Mouse (Mus musculus) spleen, embryonic (tissue): ENCODE results near the gene Kif3c.
"Not testable (repeated sequence)": the region's sequence is repeated elsewhere in the genome, so short reads cannot be mapped to it uniquely, and the experiment has no call there.

Source experiments
- CTCF ChIA-PET: fragments of 350-600 bp; sonication (Branson Sonifier 250); formaldehyde crosslinking; loops from one replicate; lab custom pipeline; 2022; lab: Charles Lee

Gene Kif3c

DNA sequence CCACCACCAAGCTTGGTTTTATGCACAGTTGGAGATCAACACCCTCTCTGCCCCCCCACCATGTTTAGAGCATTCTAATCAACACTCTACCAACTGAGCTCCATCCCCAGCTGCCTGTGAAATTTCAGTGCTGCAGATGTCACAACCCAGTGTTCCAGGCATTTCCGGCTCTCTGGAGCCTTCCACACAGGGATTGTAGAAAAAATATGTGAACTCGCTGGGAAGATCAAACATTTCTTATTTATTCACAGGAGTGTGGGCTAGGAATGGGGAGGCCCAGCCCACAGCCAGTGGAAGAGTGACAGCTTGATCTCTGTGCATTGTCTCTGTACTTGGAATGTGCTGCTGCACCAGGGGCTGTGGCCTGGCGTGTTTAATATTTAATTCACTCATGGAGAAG lies 3.8 kb downstream of the Kif3c start:
- CTCF ChIA-PET = no interaction called here

DNA sequence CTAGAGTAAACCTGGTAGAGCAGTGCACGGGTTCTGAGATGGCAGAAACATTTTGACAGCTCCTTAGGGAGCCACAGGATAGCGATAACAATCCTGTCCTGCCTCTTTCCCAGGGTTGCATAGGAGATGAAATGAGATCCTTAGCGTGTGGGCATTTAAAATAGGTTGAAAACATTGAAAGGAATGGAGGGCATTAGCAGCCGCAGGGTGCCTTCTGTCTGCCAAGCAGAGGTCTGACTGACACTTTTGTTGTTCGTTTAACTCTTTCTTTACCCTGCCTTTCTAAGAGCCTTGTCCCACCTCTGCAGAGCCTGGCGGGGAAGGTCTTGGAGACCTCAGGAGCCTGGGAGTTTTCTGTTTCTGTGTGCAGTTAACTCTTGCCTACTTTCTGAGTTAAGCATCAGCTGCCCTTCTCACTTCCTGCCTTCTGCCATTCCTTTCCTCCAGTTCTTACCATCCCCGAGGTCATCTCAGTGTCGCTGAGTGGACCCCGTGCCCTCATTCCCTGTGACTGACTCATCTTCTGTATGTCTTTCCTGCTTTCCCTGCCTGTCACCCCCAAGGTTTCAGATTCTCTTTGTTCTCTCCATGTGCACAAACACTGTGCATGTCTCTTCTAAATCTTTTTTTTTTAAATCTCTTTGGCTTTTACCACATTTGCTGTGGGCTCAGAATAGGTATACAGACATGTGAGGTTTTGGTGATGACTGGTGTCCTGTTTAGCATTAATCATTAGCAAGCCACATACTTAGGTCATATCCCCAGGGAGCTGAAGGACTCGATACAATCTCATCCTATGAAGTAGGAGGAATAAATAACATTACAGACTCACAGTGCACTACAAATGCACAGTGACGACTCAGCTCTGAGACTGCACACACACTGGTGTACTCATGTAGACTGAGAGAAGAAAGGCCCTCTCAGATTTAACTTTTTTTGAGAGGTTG lies 6.3 kb downstream of the Kif3c start:
- CTCF ChIA-PET = no interaction called here

DNA sequence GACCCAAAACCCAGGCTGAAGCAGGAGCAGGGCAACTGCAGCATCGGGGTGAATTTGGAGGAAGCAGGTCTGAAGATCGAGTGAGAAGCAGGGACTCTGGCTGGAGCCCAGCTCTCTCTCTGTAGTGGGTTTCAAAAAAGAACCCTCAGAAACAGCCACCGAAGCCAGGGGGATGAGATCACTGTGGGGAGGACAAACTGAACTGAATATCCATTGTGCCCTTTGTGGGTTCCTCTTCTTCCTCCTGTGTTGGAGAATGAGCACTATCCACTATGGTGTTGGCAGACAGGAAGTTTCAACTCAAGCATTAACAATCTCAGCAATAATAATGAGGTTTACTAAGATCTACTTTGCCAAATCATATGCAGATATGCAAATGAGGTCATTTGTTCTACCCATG lies 7.1 kb downstream of the Kif3c start:
- CTCF ChIA-PET = no interaction called here

- CTCF ChIA-PET = interaction anchor here (0.6 kb wide), 1 partner anchor 1470 kb away, joined by 3 read pairs; no protein-coding TSS in a partner anchor
Measured at GRCm38 (mm10) chr12:3373566-3373965, 8.6 kb downstream of the Kif3c start.

DNA sequence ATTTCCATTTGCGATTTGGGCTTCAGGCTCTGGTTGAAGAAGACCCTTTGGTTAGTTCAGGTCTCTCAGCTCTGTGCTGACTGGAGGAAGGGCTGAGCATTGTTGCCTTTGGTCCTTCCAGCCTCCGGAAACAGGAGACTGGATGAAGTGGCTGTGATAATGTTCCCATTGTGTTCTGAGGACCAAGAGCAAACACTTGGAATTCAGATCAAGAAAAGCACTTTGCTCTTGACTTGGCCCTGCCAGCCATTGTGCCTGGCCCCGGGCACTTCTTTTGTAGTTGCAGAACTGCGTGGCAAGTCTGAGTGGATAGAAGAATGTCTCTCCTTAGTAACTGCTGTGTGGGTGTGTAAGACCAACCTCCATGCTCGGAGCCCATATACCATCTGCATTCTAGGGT lies 9.6 kb downstream of the Kif3c start:
- CTCF ChIA-PET = no interaction called here

DNA sequence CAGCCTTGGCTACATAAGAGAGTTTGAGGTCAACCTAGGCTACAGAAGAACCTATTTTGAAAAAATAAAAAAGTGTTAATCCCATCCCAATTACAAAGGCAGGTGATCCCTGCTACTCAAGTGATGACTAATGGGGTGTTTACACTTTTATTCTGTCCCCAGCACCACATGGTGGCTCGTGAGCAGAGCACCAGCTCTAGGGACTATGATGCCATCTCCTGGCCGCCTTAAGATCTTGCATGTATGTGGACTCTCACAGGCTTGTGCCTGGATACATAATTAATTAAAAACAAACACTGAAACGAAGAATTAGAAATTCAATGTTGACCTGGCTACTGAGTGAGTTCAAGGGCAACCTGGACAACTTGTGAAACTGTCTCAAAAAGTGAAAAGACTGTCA lies 12.3 kb downstream of the Kif3c start:
- CTCF ChIA-PET = no interaction called here

DNA sequence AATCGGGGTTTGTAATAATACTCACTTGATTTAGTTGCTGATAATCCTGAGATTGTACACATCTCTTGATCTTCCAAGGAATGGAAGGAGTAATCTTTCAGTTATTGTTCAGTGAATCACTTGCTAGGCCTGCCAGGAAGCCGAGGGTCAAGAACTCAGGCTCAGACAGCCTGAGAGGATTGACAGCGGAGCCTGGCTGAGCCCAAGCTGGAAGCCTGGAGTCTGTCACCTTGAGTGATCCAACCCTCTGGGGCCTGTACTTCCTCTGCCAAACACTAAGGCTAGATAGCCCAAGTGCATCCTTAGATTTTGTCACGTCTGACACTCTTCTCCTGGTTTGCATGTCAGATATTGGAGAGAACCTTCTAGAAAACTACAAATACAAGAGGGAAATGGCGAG lies 12.8 kb downstream of the Kif3c start:
- CTCF ChIA-PET = no interaction called here

DNA sequence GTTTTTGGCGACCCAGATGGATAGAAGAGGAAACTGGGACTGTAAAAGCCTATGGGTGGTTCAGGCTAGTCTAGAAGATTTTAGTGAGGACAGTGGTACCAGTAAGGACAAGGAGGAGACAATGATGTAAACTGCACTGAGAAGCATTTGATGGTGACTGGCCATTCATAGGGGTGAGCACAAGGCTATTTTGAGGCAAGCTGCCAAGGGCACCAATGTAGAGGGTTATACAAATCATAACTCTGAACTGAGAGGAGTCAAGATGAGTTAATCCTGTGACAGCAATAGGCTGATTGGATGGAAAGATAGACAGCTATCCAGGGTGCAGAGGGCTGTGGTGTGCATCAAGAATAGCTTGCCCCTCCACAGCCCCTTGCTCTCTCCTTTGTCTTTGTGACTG lies 19.9 kb downstream of the Kif3c start:
- CTCF ChIA-PET = no interaction called here

- CTCF ChIA-PET = no interaction called here
Measured at GRCm38 (mm10) chr12:3385271-3385670, 20.3 kb downstream of the Kif3c start.

DNA sequence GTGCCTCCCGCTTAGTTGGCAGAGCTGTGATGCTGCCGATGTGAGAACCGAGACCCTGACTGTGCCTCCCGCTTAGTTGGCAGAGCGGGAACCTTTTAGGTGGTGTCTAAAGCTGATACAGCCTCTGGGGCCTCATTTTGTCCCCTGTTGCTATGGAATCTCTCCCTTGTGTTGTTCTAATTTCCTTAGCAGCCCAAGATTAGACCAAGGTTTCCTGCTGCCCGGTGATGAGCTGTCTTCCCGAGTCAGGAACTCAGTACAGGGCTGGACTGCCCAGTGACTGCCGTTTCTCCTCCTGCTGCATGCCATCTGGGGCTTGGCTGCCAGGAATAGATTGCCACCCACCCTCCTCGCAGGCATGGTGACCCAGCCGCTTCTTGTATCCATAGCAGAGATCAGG lies 21.0 kb downstream of the Kif3c start:
- CTCF ChIA-PET = no interaction called here

- CTCF ChIA-PET = no interaction called here
Measured at GRCm38 (mm10) chr12:3387891-3388290, 23.0 kb downstream of the Kif3c start.

DNA sequence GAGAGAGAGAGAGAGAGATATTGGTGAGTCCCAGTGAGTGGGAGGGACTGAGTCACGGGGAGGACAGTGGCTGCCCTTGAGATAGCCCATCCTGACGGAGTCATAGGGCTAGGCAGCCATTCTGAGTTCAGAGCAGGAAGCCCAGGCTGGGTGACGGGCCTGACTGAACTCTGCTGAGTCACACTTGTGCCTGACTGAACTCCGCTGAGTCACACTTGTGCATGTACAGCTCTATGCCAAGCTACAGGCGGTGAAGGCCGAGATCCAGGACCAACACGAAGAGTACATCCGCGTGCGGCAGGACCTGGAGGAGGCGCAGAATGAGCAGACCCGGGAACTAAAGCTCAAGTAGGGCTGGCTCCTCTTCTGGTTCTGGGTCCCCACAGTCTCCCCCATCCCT lies 24.5 kb downstream of the Kif3c start:
- CTCF ChIA-PET = no interaction called here

DNA sequence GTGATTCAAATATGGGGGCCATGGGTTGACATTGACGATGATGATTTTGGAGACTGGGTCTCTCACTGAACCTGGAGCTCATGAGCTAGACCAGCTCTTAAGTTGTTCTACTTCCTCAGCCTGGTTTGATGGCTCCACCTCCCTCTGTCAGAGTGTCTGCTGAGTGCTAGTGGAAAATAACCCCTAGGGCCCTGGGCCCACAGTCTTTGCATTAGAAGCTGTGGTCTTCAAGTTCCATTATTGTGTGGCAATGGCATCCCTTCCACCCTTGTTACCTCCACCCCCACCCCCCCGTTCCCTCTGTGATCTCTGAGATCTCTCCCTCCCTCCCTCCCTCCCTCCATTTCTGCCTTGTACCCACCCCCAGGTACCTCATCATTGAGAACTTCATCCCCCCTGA lies 25.1 kb downstream of the Kif3c start:
- CTCF ChIA-PET = no interaction called here

DNA sequence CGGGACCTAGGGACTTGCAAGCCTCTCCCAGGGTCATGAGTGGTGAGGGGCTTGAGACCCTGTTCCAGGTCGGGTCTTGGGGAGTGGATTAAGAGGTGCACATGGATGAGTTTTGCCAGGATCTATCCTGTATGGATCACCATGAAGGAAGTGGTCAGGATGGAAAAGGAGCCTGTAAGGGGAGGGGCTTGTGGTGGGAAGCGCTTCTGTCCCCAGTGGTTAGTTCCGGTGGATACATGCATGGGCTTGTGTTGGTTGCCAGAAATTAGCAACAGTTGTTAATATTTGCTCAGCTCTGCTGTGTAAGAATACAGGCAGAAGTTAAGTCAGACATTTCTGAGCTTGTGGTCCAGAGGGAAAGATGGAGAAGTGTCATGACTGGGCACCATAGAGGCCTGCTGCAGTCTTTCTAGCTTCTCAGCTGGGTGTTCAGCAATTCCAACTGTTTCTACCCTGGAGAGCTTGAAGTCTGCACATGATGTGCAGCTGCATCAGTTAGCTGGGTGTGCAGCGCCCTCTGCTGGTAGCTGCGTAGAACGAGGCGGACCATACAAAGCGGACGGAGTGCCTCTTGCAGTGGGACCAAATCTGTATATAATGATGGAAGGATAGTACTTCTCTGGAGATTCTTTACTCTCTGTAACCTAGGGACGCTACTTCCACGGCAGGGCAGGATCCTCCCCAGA lies 25.8 kb downstream of the Kif3c start:
- CTCF ChIA-PET = interaction anchor here (0.8 kb wide), 1 partner anchor 19 kb away, joined by 4 read pairs; no protein-coding TSS in a partner anchor

- CTCF ChIA-PET = interaction anchor here (0.8 kb wide), 1 partner anchor 18 kb away, joined by 4 read pairs; no protein-coding TSS in a partner anchor
Measured at GRCm38 (mm10) chr12:3391276-3391675, 26.3 kb downstream of the Kif3c start.

DNA sequence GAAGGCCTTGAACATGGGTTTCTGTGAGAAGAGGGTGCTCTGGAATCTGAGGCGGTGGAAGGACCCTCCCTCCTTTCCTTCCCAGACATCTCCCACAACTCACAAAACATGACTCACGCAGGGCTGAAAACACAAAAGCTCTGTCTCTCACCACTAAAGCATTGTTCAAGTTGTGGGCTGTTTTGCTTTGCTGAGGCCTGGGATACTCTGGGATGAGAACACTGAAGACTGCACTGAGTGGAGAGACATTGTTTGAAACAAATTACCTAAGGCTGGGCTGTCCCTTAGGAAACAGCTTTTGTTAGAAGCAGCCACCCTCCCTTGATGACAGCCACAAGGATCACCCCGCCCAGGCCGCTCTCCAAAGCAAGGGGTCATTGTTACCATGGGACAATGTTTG lies 28.2 kb downstream of the Kif3c start:
- CTCF ChIA-PET = no interaction called here

DNA sequence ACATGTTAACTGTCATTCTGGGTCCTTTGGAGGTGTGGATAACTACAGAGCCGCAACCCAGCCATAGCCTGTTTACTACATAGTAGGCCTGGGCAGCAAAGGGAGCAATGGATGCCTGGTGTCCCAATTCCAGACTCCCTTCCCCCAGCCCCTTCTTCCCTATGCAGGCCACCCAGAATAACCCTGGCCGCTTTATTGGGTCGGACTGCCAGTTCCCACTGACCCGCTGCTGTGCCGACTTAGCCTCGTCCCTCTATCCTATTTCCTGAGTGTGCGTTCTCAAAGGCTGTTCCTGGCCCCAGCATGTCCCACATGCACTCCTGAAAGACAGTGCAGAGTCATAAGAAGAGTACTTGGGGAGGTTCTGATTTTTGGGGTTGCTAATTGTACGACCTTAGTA lies 32.0 kb downstream of the Kif3c start:
- CTCF ChIA-PET = no interaction called here

DNA sequence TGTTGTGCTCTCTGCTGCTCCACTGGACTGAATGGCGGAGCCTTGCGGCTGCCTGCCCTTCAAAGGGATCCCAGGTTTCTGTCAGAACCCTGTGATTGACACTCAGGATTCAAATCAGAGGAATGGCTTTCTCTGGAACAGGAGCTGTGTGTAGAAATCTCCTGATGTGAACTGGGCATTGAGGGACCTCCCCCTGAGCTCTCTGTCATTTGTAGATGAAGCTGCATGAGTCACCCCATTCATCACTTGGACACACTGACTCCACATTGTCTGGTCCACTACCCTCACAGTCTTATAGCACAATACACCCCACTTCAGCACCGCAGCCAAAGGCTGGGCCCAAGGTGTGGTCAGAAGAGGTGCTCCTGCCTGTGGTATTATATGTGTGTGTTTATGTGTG lies 40.7 kb downstream of the Kif3c start:
- CTCF ChIA-PET = not testable (repeated sequence)

DNA sequence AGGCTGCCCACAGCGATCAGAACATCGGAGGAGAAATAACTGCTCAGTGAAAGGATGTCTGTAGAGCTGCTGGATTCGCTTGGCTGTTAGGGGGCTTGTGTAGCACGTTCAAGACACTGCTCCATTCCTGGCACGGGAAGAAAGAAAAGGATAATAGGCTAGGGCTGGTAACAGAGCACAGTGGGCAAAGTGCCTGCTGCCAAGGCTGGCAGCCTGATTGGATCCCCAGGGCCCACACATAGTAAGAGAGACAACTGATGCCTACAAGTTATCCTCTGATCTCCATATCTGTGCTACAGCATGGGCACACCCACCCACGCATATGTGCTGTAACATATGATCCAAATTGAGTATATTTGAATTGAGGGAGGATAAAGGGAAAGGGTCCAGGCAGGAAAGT lies 41.7 kb downstream of the Kif3c start:
- CTCF ChIA-PET = no interaction called here

DNA sequence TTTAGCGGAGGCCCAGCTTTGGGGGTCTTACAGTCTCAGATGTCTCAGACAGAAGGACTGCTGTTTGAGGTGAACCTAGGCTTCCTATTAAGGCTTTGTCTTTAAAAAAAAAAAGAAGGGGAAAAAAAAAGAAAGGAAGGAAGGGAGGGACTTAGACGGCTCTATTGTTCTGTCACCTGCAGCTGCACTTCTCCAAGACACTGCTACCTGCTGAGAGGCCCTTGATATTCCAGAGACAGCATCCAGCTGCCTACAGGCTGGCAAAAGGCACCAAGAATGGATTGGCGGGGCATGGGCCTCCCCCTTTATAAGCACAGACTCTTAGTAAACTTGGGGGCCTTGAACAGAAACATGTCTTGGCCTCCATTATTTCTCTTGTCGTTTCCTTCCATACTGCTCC lies 50.0 kb downstream of the Kif3c start:
- CTCF ChIA-PET = no interaction called here

GRCm38 (mm10) chr12:3418761-3419160 lies 53.8 kb downstream of the Kif3c start:
- CTCF ChIA-PET = no interaction called here

DNA sequence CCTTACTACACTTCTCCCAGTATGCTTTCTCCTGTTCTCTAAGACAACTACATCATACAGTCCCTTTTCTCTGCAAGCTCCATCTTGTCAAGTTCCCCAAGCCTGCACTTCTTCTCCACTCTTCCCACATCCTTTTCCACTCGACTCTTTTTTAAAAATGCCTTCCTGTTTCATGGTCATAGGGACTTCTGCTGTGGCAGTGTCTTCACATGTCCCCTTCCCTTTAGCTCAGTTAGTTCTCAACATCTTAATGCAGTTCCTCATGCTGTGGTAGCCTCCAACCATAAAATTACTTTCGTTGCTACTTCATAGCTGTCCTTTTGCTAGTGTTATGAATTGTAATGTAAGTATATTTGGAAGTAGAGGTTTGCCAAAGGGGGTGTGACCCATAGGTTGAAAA lies 55.6 kb downstream of the Kif3c start:
- CTCF ChIA-PET = interaction anchor here (0.7 to 1.1 kb wide), 2 partner anchors 15 to 1015 kb away, joined by 3 read pairs; no protein-coding TSS in a partner anchor

DNA sequence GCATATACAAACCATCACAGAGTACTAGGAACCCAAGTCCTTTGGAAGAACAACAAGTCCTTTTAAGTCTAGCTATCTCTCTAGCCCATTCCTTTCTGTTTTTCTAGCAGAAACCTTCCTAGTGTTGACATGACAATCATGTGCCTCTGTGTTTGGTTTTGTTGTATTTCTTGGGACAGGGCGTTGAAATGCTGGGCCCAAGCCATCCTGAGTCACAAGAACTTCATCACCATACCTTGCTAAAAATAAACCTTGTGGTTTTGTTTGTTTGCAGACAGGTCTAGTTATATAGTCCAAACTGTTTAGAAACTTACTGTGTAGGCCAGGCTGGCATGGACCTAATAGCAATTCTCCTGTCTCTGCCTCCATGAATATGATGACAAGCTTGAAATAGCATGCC lies 57.9 kb downstream of the Kif3c start:
- CTCF ChIA-PET = no interaction called here
